Mouse (Mus musculus): ENCODE measurements around the gene Opn4. TPM values are rescaled to one million over a fixed set of nuclear protein-coding genes. Genes with fewer than 3 reads are reported as not detected.

Gene Opn4
- polyA plus RNA-seq, 1 experiment = not detected

- peak overlapping the region; percentile 23 for H3K4me3 ChIP-seq (replicated peaks)
- peaks cover 38% of the 10 kb centered on the region for H3K27me3 ChIP-seq (replicated peaks)
- peaks cover 7% of the 10 kb centered on the region; the same call in 1 of the 2 replicates for H3K4me1 ChIP-seq
- no peaks in the 10 kb centered on the region for H3K36me3 ChIP-seq (replicated peaks; ENCODE audit: low read length)
- TF ChIP-seq FLI1 (IDR thresholded peaks at IDR 0.05; ENCODE audit: low read length) = no peak
- TF ChIP-seq GATA1 (IDR thresholded peaks at IDR 0.05; ENCODE audit: borderline replicate concordance, low read length) = no peak
- no peaks in the 10 kb centered on the region for H3K9me3 ChIP-seq
Measured at GRCm38 (mm10) chr14:34568626-34569025, 31.3 kb downstream of the Opn4 start.

- TF ChIP-seq FLI1 (IDR thresholded peaks at IDR 0.05; ENCODE audit: low read length) (no peak), GATA1 (IDR thresholded peaks at IDR 0.05; ENCODE audit: borderline replicate concordance, low read length) (no peak)
- Histone ChIP-seq H3K27me3 (replicated peaks) (peaks cover 35% of the 10 kb centered on the region), H3K9me3 (no peaks in the 10 kb centered on the region), H3K36me3 (replicated peaks; ENCODE audit: low read length) (no peaks in the 10 kb centered on the region), H3K4me3 (replicated peaks) (no peak overlapping the region), H3K4me1 (peaks cover 5% of the 10 kb centered on the region; the same call in 1 of the 2 replicates)
Measured at GRCm38 (mm10) chr14:34567697-34568096, 32.2 kb downstream of the Opn4 start.

- H3K4me1 ChIP-seq = peaks cover 5% of the 10 kb centered on the region; the same call in 1 of the 2 replicates
- no peaks in the 10 kb centered on the region for H3K9me3 ChIP-seq
- no peak for TF ChIP-seq GATA1 (IDR thresholded peaks at IDR 0.05; ENCODE audit: borderline replicate concordance, low read length)
- TF ChIP-seq FLI1 (IDR thresholded peaks at IDR 0.05; ENCODE audit: low read length) = no peak
- peaks cover 35% of the 10 kb centered on the region for H3K27me3 ChIP-seq (replicated peaks)
- no peaks in the 10 kb centered on the region for H3K36me3 ChIP-seq (replicated peaks; ENCODE audit: low read length)
- H3K4me3 ChIP-seq (replicated peaks) = no peak overlapping the region
Measured at GRCm38 (mm10) chr14:34566530-34566929, 33.4 kb downstream of the Opn4 start.

- no peak overlapping the region for H3K4me3 ChIP-seq (replicated peaks)
- no peak for TF ChIP-seq FLI1 (IDR thresholded peaks at IDR 0.05; ENCODE audit: low read length)
- TF ChIP-seq GATA1 (IDR thresholded peaks at IDR 0.05; ENCODE audit: borderline replicate concordance, low read length) = no peak
- peaks cover 37% of the 10 kb centered on the region for H3K27me3 ChIP-seq (replicated peaks)
- H3K9me3 ChIP-seq = no peaks in the 10 kb centered on the region
- H3K36me3 ChIP-seq (replicated peaks; ENCODE audit: low read length) = no peaks in the 10 kb centered on the region
- H3K4me1 ChIP-seq = peaks cover 5% of the 10 kb centered on the region; the same call in 1 of the 2 replicates
Measured at GRCm38 (mm10) chr14:34565711-34566110, 34.2 kb downstream of the Opn4 start.

- H3K4me3 ChIP-seq (replicated peaks) = no peak overlapping the region
- H3K27me3 ChIP-seq (replicated peaks) = peaks cover 44% of the 10 kb centered on the region
- H3K4me1 ChIP-seq = peaks cover 3% of the 10 kb centered on the region; the same call in 1 of the 2 replicates
- TF ChIP-seq FLI1 (IDR thresholded peaks at IDR 0.05; ENCODE audit: low read length) (no peak), GATA1 (IDR thresholded peaks at IDR 0.05; ENCODE audit: borderline replicate concordance, low read length) (no peak)
- H3K9me3 ChIP-seq = no peaks in the 10 kb centered on the region
- H3K36me3 ChIP-seq (replicated peaks; ENCODE audit: low read length) = no peaks in the 10 kb centered on the region
Measured at GRCm38 (mm10) chr14:34564646-34565045, 35.3 kb downstream of the Opn4 start.

- TF ChIP-seq GATA1 (IDR thresholded peaks at IDR 0.05; ENCODE audit: borderline replicate concordance, low read length) (no peak), FLI1 (IDR thresholded peaks at IDR 0.05; ENCODE audit: low read length) (no peak)
- Histone ChIP-seq H3K27me3 (replicated peaks) (peaks cover 40% of the 10 kb centered on the region), H3K4me1 (no peaks in the 10 kb centered on the region), H3K4me3 (replicated peaks) (no peak overlapping the region), H3K9me3 (no peaks in the 10 kb centered on the region), H3K36me3 (replicated peaks; ENCODE audit: low read length) (no peaks in the 10 kb centered on the region)
Measured at GRCm38 (mm10) chr14:34562393-34562792, 37.5 kb downstream of the Opn4 start.

GRCm38 (mm10) chr14:34561647-34562046 is 38.3 kb downstream of the Opn4 start:
- TF ChIP-seq FLI1 (IDR thresholded peaks at IDR 0.05; ENCODE audit: low read length) (no peak), GATA1 (IDR thresholded peaks at IDR 0.05; ENCODE audit: borderline replicate concordance, low read length) (no peak)
- Histone ChIP-seq H3K27me3 (replicated peaks) (peaks cover 40% of the 10 kb centered on the region), H3K4me3 (replicated peaks) (no peak overlapping the region)

GRCm38 (mm10) chr14:34558947-34559346 is 41.0 kb downstream of the Opn4 start:
- TF ChIP-seq FLI1 (IDR thresholded peaks at IDR 0.05; ENCODE audit: low read length) = no peak
- no peak for TF ChIP-seq GATA1 (IDR thresholded peaks at IDR 0.05; ENCODE audit: borderline replicate concordance, low read length)
- Histone ChIP-seq H3K27me3 (replicated peaks) (peaks cover 47% of the 10 kb centered on the region), H3K36me3 (replicated peaks; ENCODE audit: low read length) (no peaks in the 10 kb centered on the region), H3K9me3 (no peaks in the 10 kb centered on the region), H3K4me1 (no peaks in the 10 kb centered on the region), H3K4me3 (replicated peaks) (no peak overlapping the region)

More at GRCm38 (mm10) chr14:34561647-34562046, 38.3 kb downstream of the Opn4 start:
- no peaks in the 10 kb centered on the region for H3K4me1 ChIP-seq
- H3K9me3 ChIP-seq = no peaks in the 10 kb centered on the region
- H3K36me3 ChIP-seq (replicated peaks; ENCODE audit: low read length) = no peaks in the 10 kb centered on the region

- TF ChIP-seq GATA1 (IDR thresholded peaks at IDR 0.05; ENCODE audit: borderline replicate concordance, low read length) = no peak
- no peak overlapping the region for H3K4me3 ChIP-seq (replicated peaks)
- no peaks in the 10 kb centered on the region for H3K4me1 ChIP-seq
- H3K27me3 ChIP-seq (replicated peaks) = peaks cover 62% of the 10 kb centered on the region
- no peaks in the 10 kb centered on the region for H3K9me3 ChIP-seq
- no peaks in the 10 kb centered on the region for H3K36me3 ChIP-seq (replicated peaks; ENCODE audit: low read length)
Measured at GRCm38 (mm10) chr14:34555211-34555610, 44.7 kb downstream of the Opn4 start.

- no peak for TF ChIP-seq GATA1 (IDR thresholded peaks at IDR 0.05; ENCODE audit: borderline replicate concordance, low read length)
- TF ChIP-seq FLI1 (IDR thresholded peaks at IDR 0.05; ENCODE audit: low read length) = no peak
- Histone ChIP-seq H3K9me3 (no peaks in the 10 kb centered on the region), H3K36me3 (replicated peaks; ENCODE audit: low read length) (no peaks in the 10 kb centered on the region), H3K4me3 (replicated peaks) (no peak overlapping the region), H3K27me3 (replicated peaks) (peaks cover 67% of the 10 kb centered on the region), H3K4me1 (peaks cover 6% of the 10 kb centered on the region)
Measured at GRCm38 (mm10) chr14:34554047-34554446, 45.9 kb downstream of the Opn4 start.

GRCm38 (mm10) chr14:34553470-34553869 is 46.5 kb downstream of the Opn4 start:
- peaks cover 11% of the 10 kb centered on the region for H3K4me1 ChIP-seq
- H3K36me3 ChIP-seq (replicated peaks; ENCODE audit: low read length) = no peaks in the 10 kb centered on the region
- H3K27me3 ChIP-seq (replicated peaks) = peaks cover 73% of the 10 kb centered on the region
- no peak for TF ChIP-seq FLI1 (IDR thresholded peaks at IDR 0.05; ENCODE audit: low read length)
- no peak for TF ChIP-seq GATA1 (IDR thresholded peaks at IDR 0.05; ENCODE audit: borderline replicate concordance, low read length)
- H3K9me3 ChIP-seq = no peaks in the 10 kb centered on the region
- H3K4me3 ChIP-seq (replicated peaks) = no peak overlapping the region

Data from megakaryocyte, embryonic 14.5 days (primary cell).